Mouse (Mus musculus): ENCODE results near the gene H2al1m.
"Not testable (repeated sequence)": the region's sequence is repeated elsewhere in the genome, so short reads cannot be mapped to it uniquely, and the experiment has no call there.

Gene H2al1m

GRCm38 (mm10) chrX:9283464-9283863 is at the start of gene H2al1m:
Gene H2al1m, plus strand, starts transcription at chrX:9283764.
- H3K9me3 ChIP-seq (ENCODE audit: low read length); H3K4me1 ChIP-seq (replicated peaks; ENCODE audit: low read depth, low read length); H3K36me3 ChIP-seq (ENCODE audit: insufficient read depth, low read length); H3K4me3 ChIP-seq (replicated peaks; ENCODE audit: low read length); H3K27me3 ChIP-seq (ENCODE audit: insufficient read depth, low read length): not testable (repeated sequence)

- no peaks in the 10 kb centered on the region for H3K36me3 ChIP-seq (ENCODE audit: insufficient read depth, low read length)
- no peak for TF ChIP-seq NANOG (IDR thresholded peaks at IDR 0.05; ENCODE audit: borderline replicate concordance, low read length)
- TF ChIP-seq POU5F1 (IDR thresholded peaks at IDR 0.05; ENCODE audit: borderline replicate concordance, low read length): no peak
- TF ChIP-seq CTCF (conservative IDR thresholded peaks at IDR 0.05; ENCODE audit: low read length): no peak
- no peaks in the 10 kb centered on the region for H3K4me1 ChIP-seq (replicated peaks; ENCODE audit: low read depth, low read length)
- H3K9me3 ChIP-seq (ENCODE audit: low read length): no peaks in the 10 kb centered on the region
- H3K4me3 ChIP-seq (replicated peaks; ENCODE audit: low read length): no peak overlapping the region
- no peaks in the 10 kb centered on the region for H3K27me3 ChIP-seq (ENCODE audit: insufficient read depth, low read length)
Observed at GRCm38 (mm10) chrX:9240737-9241591, 42.6 kb upstream of the H2al1m start.

GRCm38 (mm10) chrX:9243381-9243864 is 40.1 kb upstream of the H2al1m start:
- Histone ChIP-seq H3K9me3 (ENCODE audit: low read length) (no peaks in the 10 kb centered on the region), H3K4me1 (replicated peaks; ENCODE audit: low read depth, low read length) (no peaks in the 10 kb centered on the region), H3K27me3 (ENCODE audit: insufficient read depth, low read length) (no peaks in the 10 kb centered on the region), H3K36me3 (ENCODE audit: insufficient read depth, low read length) (no peaks in the 10 kb centered on the region), H3K4me3 (replicated peaks; ENCODE audit: low read length) (no peak overlapping the region)
- TF ChIP-seq NANOG (IDR thresholded peaks at IDR 0.05; ENCODE audit: borderline replicate concordance, low read length) (no peak), CTCF (conservative IDR thresholded peaks at IDR 0.05; ENCODE audit: low read length) (no peak), POU5F1 (IDR thresholded peaks at IDR 0.05; ENCODE audit: borderline replicate concordance, low read length) (no peak)

DNA sequence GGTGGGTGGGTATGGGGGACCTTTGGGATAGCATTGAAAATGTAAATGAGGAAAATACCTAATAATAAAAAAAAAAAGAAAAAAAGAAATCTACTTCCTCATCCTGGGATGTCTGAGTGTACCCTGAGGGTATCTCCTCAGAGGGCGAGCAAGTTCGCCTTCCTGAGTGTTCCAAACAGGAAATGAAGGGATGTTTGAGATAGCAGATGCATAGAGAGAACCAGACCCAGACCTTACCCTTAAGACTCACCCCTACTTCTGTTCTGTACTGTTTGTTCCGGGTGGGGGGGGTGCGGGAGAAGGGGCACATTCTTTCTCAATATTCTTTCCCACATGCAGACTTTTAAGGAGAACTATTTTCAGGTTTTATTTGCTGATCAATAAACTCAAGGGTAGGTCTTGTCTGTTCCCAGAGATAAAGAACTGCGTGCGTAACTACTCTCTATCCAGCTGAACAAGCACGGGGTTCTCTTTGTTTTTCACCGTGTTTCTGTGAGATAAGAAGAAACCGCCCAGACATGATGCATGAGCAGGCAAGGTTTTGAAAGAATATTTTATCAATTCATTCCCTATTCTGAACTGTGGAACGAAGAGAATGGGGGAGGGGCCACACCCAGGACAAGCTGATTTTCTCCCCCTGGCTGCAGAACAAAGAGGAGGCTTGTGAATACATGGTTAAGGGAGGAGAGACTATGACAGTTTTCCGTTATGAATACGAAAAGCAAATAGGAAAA is 38.8 kb upstream of the H2al1m start:
- no peaks in the 10 kb centered on the region for H3K27me3 ChIP-seq (ENCODE audit: insufficient read depth, low read length)
- TF ChIP-seq POU5F1 (IDR thresholded peaks at IDR 0.05; ENCODE audit: borderline replicate concordance, low read length): no peak
- no peak for TF ChIP-seq CTCF (conservative IDR thresholded peaks at IDR 0.05; ENCODE audit: low read length)
- no peak for TF ChIP-seq NANOG (IDR thresholded peaks at IDR 0.05; ENCODE audit: borderline replicate concordance, low read length)

DNA sequence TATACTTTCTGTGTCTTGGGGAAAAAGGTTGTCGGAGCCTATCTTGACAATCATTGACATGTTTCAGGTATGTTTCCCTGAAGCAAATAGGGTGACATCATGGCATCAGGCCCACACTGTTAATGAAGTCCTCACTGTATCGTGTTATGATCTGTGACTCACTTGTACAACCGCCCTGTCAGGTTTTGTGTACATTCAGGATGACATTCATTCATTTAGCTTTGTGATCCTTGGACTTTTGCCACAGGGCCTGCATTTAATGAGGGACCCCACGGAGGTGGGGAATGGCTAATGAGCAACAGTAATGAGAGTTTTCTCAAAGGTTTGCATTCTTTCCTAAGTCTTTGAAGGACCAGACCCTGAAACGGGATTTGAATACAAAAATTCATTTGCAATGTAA is 34.7 kb upstream of the H2al1m start:
- TF ChIP-seq NANOG (IDR thresholded peaks at IDR 0.05; ENCODE audit: borderline replicate concordance, low read length): no peak
- no peak for TF ChIP-seq POU5F1 (IDR thresholded peaks at IDR 0.05; ENCODE audit: borderline replicate concordance, low read length)
- TF ChIP-seq CTCF (conservative IDR thresholded peaks at IDR 0.05; ENCODE audit: low read length): no peak
- H3K4me1 ChIP-seq (replicated peaks; ENCODE audit: low read depth, low read length): no peaks in the 10 kb centered on the region
- no peaks in the 10 kb centered on the region for H3K36me3 ChIP-seq (ENCODE audit: insufficient read depth, low read length)
- no peaks in the 10 kb centered on the region for H3K27me3 ChIP-seq (ENCODE audit: insufficient read depth, low read length)
- H3K4me3 ChIP-seq (replicated peaks; ENCODE audit: low read length): no peak overlapping the region
- no peaks in the 10 kb centered on the region for H3K9me3 ChIP-seq (ENCODE audit: low read length)

More for the DNA sequence above, 38.8 kb upstream of the H2al1m start:
- Histone ChIP-seq H3K36me3 (ENCODE audit: insufficient read depth, low read length) (no peaks in the 10 kb centered on the region), H3K9me3 (ENCODE audit: low read length) (no peaks in the 10 kb centered on the region), H3K4me3 (replicated peaks; ENCODE audit: low read length) (no peak overlapping the region), H3K4me1 (replicated peaks; ENCODE audit: low read depth, low read length) (no peaks in the 10 kb centered on the region)

- no peaks in the 10 kb centered on the region for H3K27me3 ChIP-seq (ENCODE audit: insufficient read depth, low read length)
- TF ChIP-seq NANOG (IDR thresholded peaks at IDR 0.05; ENCODE audit: borderline replicate concordance, low read length) (no peak), POU5F1 (IDR thresholded peaks at IDR 0.05; ENCODE audit: borderline replicate concordance, low read length) (no peak), CTCF (conservative IDR thresholded peaks at IDR 0.05; ENCODE audit: low read length) (no peak)
- H3K4me3 ChIP-seq (replicated peaks; ENCODE audit: low read length): no peak overlapping the region
- no peaks in the 10 kb centered on the region for H3K36me3 ChIP-seq (ENCODE audit: insufficient read depth, low read length)
- H3K9me3 ChIP-seq (ENCODE audit: low read length): no peaks in the 10 kb centered on the region
- peaks cover 12% of the 10 kb centered on the region for H3K4me1 ChIP-seq (replicated peaks; ENCODE audit: low read depth, low read length)
Observed at GRCm38 (mm10) chrX:9253990-9254389, 29.6 kb upstream of the H2al1m start.

DNA sequence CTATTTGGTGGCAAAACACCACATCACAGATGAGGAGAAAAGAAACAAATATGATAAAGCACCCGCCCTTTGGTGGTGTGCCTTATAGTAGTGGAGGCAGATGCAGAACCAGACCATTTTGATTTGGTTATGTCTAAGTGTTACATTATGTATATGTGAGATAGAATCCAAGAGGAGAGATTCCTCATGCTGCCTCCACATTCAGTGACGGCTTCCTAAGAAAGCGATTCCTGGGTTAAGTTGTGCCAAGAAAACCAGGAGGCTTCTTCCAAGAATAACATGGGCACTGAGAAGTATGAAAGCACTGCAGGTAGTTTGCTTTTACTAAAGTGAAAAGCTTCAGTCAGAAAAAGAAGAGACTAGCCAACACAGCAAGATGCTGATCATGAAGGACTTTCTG is 28.7 kb upstream of the H2al1m start:
- Histone ChIP-seq H3K9me3 (ENCODE audit: low read length) (no peaks in the 10 kb centered on the region), H3K36me3 (ENCODE audit: insufficient read depth, low read length) (no peaks in the 10 kb centered on the region), H3K27me3 (ENCODE audit: insufficient read depth, low read length) (no peaks in the 10 kb centered on the region), H3K4me1 (replicated peaks; ENCODE audit: low read depth, low read length) (peaks cover 12% of the 10 kb centered on the region), H3K4me3 (replicated peaks; ENCODE audit: low read length) (no peak overlapping the region)
- TF ChIP-seq CTCF (conservative IDR thresholded peaks at IDR 0.05; ENCODE audit: low read length) (no peak), NANOG (IDR thresholded peaks at IDR 0.05; ENCODE audit: borderline replicate concordance, low read length) (no peak), POU5F1 (IDR thresholded peaks at IDR 0.05; ENCODE audit: borderline replicate concordance, low read length) (no peak)

- Histone ChIP-seq H3K9me3 (ENCODE audit: low read length) (no peaks in the 10 kb centered on the region), H3K27me3 (ENCODE audit: insufficient read depth, low read length) (no peaks in the 10 kb centered on the region), H3K4me3 (replicated peaks; ENCODE audit: low read length) (no peak within 1 kb of the TSS), H3K4me1 (replicated peaks; ENCODE audit: low read depth, low read length) (peaks cover 12% of the 10 kb centered on the region), H3K36me3 (ENCODE audit: insufficient read depth, low read length) (no peaks in the 10 kb centered on the region)
- TF ChIP-seq POU5F1 (IDR thresholded peaks at IDR 0.05; ENCODE audit: borderline replicate concordance, low read length) (no peak), CTCF (conservative IDR thresholded peaks at IDR 0.05; ENCODE audit: low read length) (no peak), NANOG (IDR thresholded peaks at IDR 0.05; ENCODE audit: borderline replicate concordance, low read length) (no peak)
Observed at GRCm38 (mm10) chrX:9256766-9257165, 26.8 kb upstream of the H2al1m start, which contains the start of gene Gm14862. Gene Gm14862, minus strand, starts transcription at chrX:9256899.
